Mouse (Mus musculus) limb, embryonic 11.5 days (tissue): ENCODE results near the gene Sstr2. TPM values are rescaled to one million over a fixed set of nuclear protein-coding genes. Genes with fewer than 3 reads are reported as not detected.
A peak's percentile ranks its signal among the peaks of the same experiment; 100 is the strongest.

ENCODE experiments used
- ATAC-seq: fragments of 200-750 bp; cut with Nextera tagmentation; 2 replicates; pipeline ENCODE4 v1.8.0; 2017; ENCODE audit warnings: low read depth; ENCODE audit not compliant: insufficient number of reproducible peaks, low FRiP score, low TSS enrichment
- DNase-seq: peaks from one replicate; pipeline ENCODE4 v3.0.0-alpha.2; 2015; ENCODE audit warnings: low spot score
- H3K27ac ChIP-seq: fragments of 300-500 bp; sonication (generic); replicated peaks from 2 replicates; pipeline ENCODE4 v1.5.1; 2014; ENCODE audit warnings: low read depth, mild to moderate bottlenecking, low read length
- H3K27me3 ChIP-seq: fragments of 300-500 bp; sonication (generic); 2 replicates; pipeline ENCODE4 v1.6.1; 2014; ENCODE audit warnings: mild to moderate bottlenecking, low read length, mixed read lengths; ENCODE audit not compliant: control insufficient read depth, insufficient read depth
- H3K36me3 ChIP-seq: fragments of 300-500 bp; sonication (generic); 2 replicates; pipeline ENCODE4 v1.6.1; 2014; ENCODE audit warnings: mild to moderate bottlenecking, low read length, moderate library complexity, mixed read lengths; ENCODE audit not compliant: control insufficient read depth, insufficient read depth
- H3K4me1 ChIP-seq: fragments of 300-500 bp; sonication (generic); 2 replicates; pipeline ENCODE4 v1.6.1; 2014; ENCODE audit warnings: low read length, mixed read lengths; ENCODE audit not compliant: control insufficient read depth, insufficient read depth
- H3K4me2 ChIP-seq: fragments of 300-500 bp; sonication (generic); 2 replicates; pipeline ENCODE4 v1.6.1; 2014; ENCODE audit warnings: low read depth, mild to moderate bottlenecking, moderate library complexity; ENCODE audit not compliant: severe bottlenecking
- H3K4me3 ChIP-seq: fragments of 300-500 bp; sonication (generic); 2 replicates; pipeline ENCODE4 v1.5.1; 2014; ENCODE audit warnings: low read depth, low read length
- H3K9ac ChIP-seq: fragments of 300-500 bp; sonication (generic); 2 replicates; pipeline ENCODE4 v1.6.1; 2014; ENCODE audit warnings: mild to moderate bottlenecking, low read length
- H3K9me3 ChIP-seq: fragments of 300-500 bp; sonication (generic); 2 replicates; pipeline ENCODE4 v1.6.1; 2016; ENCODE audit warnings: low read length; ENCODE audit not compliant: control insufficient read depth
- WGBS: fragments of 180-500 bp; shearing (Covaris S2); extraction: QIAGEN DNeasy Blood & Tissue Kit; methylation state at CpG from one replicate; pipeline ENCODE4 v1.1.7; 2014; 5-methylcytosine and 5-hydroxymethylcytosine counted together
- polyA plus RNA-seq: library from polyadenylated mRNA; unstranded; fragments of >200 nt; fragmentation: Nextera tagmentation; extraction: Ambion mirVana; gene quantifications from 2 replicates; pipeline ENCODE4 v1.2.1, GENCODE M21; 2014

Sstr2 gene
- polyA plus RNA-seq, 1 experiment from 2014 or later = 0.48 TPM

DNA sequence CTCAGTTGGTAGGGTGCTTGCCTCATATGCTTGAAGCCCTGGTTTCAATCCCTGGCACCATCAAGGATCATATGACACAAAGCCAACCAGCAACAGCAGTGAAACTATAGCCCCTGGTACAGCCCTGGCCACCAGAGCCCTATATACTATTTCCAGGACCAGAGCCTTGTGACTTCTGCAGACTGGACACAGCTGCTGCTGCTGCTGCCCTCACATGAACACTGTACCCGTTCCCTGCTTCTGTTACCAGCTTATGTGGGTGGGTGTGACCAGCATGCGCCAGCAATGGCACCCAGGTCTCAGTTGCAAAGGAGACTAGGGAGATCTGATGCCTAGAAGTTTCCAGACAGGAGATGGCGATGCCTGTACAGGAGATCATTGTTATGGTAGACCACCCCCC is 21.5 kb upstream of the Sstr2 start:
- WGBS = 90% methylated on average over 3 of the region's 3 CpGs
- ATAC-seq = no peak
- Histone ChIP-seq H3K4me3 (no peak overlapping the region), H3K4me1 (no peaks in the 10 kb centered on the region), H3K36me3 (no peaks in the 10 kb centered on the region), H3K4me2 (no peak overlapping the region), H3K27ac (no peak overlapping the region), H3K9me3 (no peaks in the 10 kb centered on the region), H3K9ac (no peak overlapping the region), H3K27me3 (no peaks in the 10 kb centered on the region)
- DNase-seq = no peak

DNA sequence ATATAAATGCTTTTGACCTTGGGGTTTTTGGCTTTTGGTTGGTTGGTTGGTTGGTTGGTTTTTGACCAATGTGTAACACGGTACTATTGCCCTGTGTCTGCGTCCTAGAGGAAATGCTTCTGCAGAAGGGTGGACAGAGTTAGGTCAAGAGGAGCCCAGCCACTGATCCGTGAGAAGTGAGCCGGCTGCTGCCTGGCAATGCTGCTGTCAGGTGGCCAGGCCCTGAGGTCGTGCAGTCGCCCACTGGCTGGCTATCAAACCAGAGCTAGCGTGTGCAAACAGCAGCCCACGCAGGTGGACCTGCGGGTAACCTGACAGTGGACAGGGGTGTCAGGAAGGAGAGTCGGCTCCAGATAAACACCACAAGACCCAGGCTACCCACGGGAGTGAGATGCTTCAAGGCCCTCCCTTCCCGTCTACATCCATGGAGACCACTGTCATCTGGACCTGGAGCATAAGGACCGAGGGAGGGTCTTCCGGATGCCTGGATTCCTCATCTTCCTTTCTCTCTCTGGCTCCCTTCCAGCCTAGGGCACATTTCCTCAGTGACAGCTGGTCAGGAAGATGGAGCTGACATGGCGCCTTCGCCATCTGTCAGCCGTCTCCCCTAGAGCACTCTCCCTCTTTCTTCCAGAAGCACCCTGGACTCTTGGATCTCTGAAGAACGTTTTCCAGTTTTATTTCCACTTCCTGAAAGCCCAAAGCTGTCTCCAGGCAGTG is 18.5 kb upstream of the Sstr2 start:
- DNase-seq (no peak), ATAC-seq (no peak)
- no peak overlapping the region for H3K27ac ChIP-seq
- no peaks in the 10 kb centered on the region for H3K36me3 ChIP-seq
- no peak overlapping the region for H3K9ac ChIP-seq
- H3K4me2 ChIP-seq = no peak overlapping the region
- H3K4me3 ChIP-seq = no peak overlapping the region
- WGBS = 90% methylated on average over 18 of the region's 18 CpGs
- H3K9me3 ChIP-seq = no peaks in the 10 kb centered on the region
- H3K27me3 ChIP-seq = no peaks in the 10 kb centered on the region
- H3K4me1 ChIP-seq = peaks cover 7% of the 10 kb centered on the region; the same call in 1 of the 2 replicates

DNA sequence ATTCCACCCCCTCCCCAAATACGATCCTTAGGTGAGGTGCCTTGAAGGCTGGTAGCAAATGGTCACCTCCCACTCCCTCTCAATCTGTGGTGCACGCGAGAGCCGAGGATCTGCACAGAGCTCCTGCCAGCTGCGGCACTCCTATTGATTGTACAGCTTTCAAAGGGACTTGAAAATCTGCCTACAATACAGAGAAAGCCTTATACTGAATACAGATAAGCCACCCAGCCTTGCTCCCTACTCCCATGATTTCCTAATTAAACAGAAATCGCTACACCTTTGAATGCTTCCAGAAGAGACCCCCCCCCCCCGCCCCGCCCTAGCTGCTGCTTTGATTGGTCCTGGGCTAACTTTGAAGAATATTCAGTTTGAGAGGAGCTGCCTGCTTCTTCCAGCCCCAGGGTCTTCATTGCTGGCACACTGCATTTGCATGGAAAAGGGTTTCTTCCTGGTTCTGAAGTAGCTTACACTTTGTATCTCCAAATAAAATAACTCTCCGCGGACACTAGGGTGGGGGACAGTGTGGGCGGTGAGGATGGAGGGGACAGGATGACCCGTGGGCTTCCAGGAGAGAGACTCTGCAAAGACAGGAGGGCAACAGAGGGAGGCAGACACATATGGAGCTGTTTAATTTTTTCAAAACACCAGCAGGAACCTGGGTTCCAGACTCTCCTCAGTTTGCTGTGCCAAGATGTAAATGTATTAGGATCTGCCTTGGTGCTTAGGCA is 17.4 kb upstream of the Sstr2 start:
- Histone ChIP-seq H3K27me3 (no peaks in the 10 kb centered on the region), H3K9me3 (no peaks in the 10 kb centered on the region), H3K4me1 (peaks cover 7% of the 10 kb centered on the region; the same call in 1 of the 2 replicates), H3K27ac (no peak overlapping the region), H3K36me3 (no peaks in the 10 kb centered on the region), H3K9ac (no peak overlapping the region), H3K4me3 (no peak overlapping the region), H3K4me2 (no peak overlapping the region)
- DNase-seq = no peak
- 71% methylated on average over 12 of the region's 12 CpGs for WGBS
- no peak for ATAC-seq

DNA sequence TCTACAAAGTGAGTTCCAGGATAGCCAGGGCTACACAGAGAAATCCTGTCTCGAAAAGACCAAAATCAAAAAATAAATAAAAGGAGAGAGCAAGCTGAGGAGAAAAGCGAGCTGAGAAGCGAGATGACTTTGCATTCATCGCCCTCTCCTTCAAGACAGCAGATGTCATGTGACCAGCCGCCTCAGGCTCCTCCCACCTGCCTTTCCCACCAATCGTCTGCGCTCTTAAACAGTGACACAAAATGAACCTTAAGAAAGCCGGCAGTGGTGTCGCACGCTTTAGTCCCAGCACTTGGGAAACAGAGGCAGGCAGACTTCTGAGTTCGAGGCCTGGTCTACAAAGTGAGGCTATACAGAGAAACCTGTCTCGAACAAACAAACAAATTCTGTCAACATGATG is 11.6 kb upstream of the Sstr2 start:
- no peak overlapping the region for H3K4me3 ChIP-seq
- ATAC-seq (no peak), DNase-seq (no peak)
- no peaks in the 10 kb centered on the region for H3K9me3 ChIP-seq
- no peaks in the 10 kb centered on the region for H3K27me3 ChIP-seq
- H3K9ac ChIP-seq = no peak overlapping the region
- H3K4me1 ChIP-seq = peaks cover 7% of the 10 kb centered on the region; the same call in 1 of the 2 replicates
- no peaks in the 10 kb centered on the region for H3K36me3 ChIP-seq
- 94% methylated on average over 12 of the region's 12 CpGs for WGBS
- no peak overlapping the region for H3K4me2 ChIP-seq
- H3K27ac ChIP-seq = no peak overlapping the region

DNA sequence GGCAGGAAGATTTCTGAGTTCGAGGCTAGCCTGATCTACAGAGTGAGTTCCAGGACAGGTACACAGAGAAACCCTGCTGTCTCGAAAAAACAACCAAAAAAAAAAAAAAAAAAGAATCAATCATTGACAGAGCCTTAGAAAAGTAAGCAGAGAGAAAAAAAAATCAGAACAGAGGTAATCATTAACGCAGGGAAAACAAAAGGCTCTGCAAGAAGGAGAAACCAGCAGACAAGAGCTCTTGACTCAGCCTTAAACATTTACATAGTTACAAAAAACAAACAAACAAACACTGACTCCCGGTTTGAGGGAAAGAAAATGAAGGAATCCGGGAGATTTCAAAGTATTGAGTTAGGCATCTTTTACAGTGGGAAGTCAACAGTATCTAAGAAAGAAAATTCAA is 9.6 kb upstream of the Sstr2 start:
- Histone ChIP-seq H3K9me3 (no peaks in the 10 kb centered on the region), H3K4me1 (no peaks in the 10 kb centered on the region; the same call in 1 of the 2 replicates), H3K4me2 (no peak overlapping the region), H3K9ac (no peak overlapping the region), H3K27me3 (no peaks in the 10 kb centered on the region), H3K4me3 (no peak overlapping the region), H3K27ac (no peak overlapping the region), H3K36me3 (no peaks in the 10 kb centered on the region)
- ATAC-seq = no peak
- 88% methylated on average over 5 of the region's 5 CpGs for WGBS
- no peak for DNase-seq

DNA sequence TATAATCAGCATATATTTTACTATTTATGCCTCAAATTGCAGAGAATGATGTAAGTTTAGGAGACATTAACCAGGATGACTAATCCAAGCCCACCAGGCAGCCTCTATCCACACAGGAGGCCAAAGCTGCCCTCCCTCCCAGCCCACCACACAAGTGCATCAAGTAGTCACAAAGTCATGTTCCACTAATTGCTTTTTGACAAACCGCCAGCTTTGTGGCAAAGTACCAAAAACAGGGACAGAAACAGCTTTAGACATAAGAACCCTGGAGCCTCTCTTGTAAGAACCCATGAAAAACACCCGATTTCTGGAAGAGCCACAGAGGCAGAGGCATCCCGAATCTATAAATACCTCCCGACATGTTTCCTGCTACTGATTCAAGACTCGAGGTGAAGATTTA is 8.9 kb upstream of the Sstr2 start:
- H3K9me3 ChIP-seq = no peaks in the 10 kb centered on the region
- H3K36me3 ChIP-seq = no peaks in the 10 kb centered on the region
- H3K27me3 ChIP-seq = no peaks in the 10 kb centered on the region
- DNase-seq = no peak
- no peak for ATAC-seq
- no peak overlapping the region for H3K9ac ChIP-seq
- no peak overlapping the region for H3K27ac ChIP-seq
- H3K4me2 ChIP-seq = no peak overlapping the region
- no peak overlapping the region for H3K4me3 ChIP-seq
- H3K4me1 ChIP-seq = no peaks in the 10 kb centered on the region
- WGBS = 82% methylated on average over 5 of the region's 5 CpGs

DNA sequence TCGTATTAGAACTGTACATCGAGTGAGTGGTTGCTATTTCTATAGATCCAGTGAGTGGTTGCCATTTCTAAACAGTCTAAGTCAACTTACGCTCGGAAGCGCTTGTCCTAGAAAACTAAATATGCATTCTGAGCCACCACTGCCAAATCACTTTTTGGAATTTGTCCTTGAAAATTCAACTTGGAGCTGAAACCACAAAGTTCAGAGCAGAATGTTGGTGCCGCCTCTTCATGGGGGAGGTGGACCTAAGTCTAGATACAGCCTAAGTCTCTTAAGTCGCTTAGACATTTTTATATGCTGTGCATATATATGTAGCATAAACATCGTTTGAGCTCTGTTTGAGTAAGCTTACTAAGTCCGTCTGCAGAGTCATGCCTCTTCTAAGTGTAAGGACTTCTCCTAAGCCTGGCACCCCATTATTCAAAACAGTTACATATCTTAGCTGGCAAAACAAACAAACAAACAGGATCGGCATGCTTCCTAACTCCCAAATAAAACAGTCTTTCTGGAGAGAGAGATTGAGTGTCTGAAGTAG is 8.0 kb upstream of the Sstr2 start:
- no peaks in the 10 kb centered on the region for H3K9me3 ChIP-seq
- H3K4me1 ChIP-seq = no peaks in the 10 kb centered on the region
- H3K27ac ChIP-seq = no peak overlapping the region
- ATAC-seq (no peak), DNase-seq (no peak)
- no peak overlapping the region for H3K4me2 ChIP-seq
- no peak overlapping the region for H3K4me3 ChIP-seq
- 78% methylated on average over 10 of the region's 10 CpGs for WGBS
- H3K27me3 ChIP-seq = no peaks in the 10 kb centered on the region
- no peak overlapping the region for H3K9ac ChIP-seq
- no peaks in the 10 kb centered on the region for H3K36me3 ChIP-seq

DNA sequence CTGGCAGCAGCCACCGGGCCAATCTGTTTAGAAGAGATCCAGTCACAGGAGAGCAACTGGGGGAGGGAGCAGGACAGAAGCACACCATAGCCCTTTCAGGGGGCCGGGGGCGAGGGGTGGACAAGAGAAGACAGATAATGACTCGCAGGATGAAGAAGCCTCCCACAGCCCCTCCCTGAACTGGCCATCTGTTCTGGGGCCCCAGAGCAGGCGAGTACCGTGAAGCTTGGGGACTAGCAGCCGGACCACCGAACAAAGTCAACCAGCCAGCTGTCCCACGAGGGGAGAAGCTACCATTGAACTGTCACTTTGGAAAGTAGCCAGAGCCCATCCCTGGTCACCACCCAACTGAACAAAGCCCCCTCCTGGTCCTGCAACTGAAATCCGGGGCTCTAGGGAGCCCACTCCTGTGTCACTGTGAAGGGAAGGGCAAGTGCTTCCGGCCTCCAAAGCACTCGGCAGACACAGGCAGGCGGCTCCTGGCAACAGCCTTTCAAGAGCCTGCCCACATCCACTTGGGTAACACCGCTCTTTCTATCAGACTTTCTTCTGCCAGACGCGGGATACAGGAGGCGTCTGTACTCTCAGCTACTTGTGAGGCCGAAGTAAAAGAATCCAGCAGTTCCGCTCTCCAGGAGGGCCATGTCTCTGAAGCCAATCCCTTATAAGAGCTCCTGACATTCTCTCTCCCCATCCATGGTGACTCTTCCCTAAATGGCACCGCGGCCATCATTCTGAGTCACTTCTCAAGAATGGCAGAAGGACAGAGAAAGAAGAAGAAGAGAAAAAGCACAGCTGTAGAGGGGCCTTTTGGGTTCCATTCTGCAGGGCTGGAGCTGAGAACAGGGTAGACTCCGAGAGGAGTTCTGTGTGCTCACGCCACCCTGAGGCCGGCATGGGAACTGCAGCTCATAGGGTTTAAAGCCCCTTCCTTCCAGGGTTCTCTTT is 7.2 kb upstream of the Sstr2 start:
- no peak for ATAC-seq
- DNase-seq = peak; percentile 82
- no peak overlapping the region for H3K27ac ChIP-seq
- WGBS = 14% methylated on average over 24 of the region's 24 CpGs
- no peaks in the 10 kb centered on the region for H3K4me1 ChIP-seq
- H3K27me3 ChIP-seq = no peaks in the 10 kb centered on the region
- H3K9ac ChIP-seq = 0 out of 2 replicates have a peak overlapping the region, but pooled peaks have one; percentile 37
- H3K36me3 ChIP-seq = no peaks in the 10 kb centered on the region
- H3K4me3 ChIP-seq = no peak overlapping the region
- H3K4me2 ChIP-seq = peak overlapping the region; percentile 29
- H3K9me3 ChIP-seq = no peaks in the 10 kb centered on the region
